Mouse (Mus musculus): ENCODE data around the gene Il18r1. TPM values are rescaled to one million over a fixed set of nuclear protein-coding genes. Genes with fewer than 3 reads are reported as not detected.

Gene Il18r1
- not detected for total RNA-seq (2021)

DNA sequence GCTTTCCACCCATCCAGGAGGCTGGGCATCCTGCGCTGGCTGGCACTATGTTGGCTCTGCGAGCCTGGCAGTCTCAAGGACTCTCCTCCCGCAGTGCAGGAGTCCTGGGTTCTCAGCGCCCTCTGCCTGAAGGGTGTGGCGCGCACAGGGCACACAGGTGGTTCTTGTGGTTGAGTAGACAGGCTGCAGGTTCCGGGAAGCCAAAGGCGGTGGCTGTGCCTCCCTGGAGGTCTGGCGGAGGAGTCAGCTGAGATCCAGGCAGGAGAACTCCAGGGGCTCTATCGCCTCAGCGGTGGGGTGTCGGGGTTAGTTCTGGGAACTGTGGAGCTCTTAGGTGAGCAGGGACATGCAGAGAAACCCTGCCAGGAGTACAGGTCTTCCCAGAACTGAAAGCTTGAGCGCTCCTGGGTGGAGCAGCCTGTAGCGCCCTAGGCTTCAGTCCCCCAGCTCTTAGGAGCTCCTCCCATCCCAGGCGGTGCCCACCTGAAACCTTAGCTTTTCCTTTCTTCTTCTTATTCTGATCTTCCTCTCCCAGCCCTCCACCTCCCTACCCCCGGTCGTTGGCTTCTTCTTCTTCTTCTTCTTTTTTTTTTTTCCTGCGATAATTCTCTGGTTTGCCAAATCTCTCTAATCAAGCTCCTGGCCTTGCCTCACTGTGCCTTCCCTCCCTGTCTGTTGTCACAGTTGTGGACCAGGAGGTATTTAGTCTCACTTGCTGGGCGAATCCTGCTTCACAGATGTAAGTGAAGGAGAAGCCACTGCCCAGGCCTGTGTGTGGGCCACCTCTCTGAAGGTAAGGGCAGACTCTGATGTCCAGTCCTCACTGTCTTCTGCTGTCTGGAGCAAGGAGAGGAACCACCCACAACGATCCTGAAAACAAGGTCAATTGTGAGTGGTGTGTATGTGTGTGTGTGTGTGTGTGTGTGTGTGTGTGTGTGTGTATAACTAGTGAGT, at the start of gene Il18r1:
TSS of gene Il18r1 (plus strand) at position 76 of the 954 bp plus-strand sequence.
- no peak for DNase-seq
- intact Hi-C loops (cut with DNase I) = no loop called here

- DNase-seq = no peak
- intact Hi-C loops (cut with DNase I) = no loop called here
Measured at GRCm38 (mm10) chr1:40417034-40417433, 48.3 kb upstream of the Il18r1 start.

GRCm38 (mm10) chr1:40418512-40418911, 46.8 kb upstream of the Il18r1 start:
- intact Hi-C loops (cut with DNase I) = no loop called here
- DNase-seq = no peak

- intact Hi-C loops (cut with DNase I) = no loop called here
Measured at GRCm38 (mm10) chr1:40423892-40424291, 41.5 kb upstream of the Il18r1 start.

DNA sequence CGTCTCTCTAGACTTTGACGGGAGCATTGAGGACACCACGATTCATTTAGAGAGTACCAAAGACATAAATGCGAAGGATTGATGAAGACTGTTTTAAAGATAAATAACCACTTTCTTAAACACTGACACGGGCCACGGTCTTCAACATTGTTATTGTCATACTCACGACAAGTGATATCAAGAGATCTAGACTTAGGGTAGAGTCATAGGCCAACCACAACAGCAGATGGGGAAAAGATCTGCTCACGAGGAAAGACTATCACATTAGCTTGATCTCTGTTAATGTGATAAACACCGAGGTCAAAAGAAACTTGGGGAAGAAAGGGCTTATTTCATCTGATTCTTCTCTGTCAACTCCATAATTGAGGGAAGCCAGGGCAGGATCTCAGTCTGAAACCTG, 38.1 kb upstream of the Il18r1 start:
- DNase-seq = no peak
- intact Hi-C loops (cut with DNase I) = no loop called here

More at GRCm38 (mm10) chr1:40423892-40424291, 41.5 kb upstream of the Il18r1 start:
- no peak for DNase-seq

DNA sequence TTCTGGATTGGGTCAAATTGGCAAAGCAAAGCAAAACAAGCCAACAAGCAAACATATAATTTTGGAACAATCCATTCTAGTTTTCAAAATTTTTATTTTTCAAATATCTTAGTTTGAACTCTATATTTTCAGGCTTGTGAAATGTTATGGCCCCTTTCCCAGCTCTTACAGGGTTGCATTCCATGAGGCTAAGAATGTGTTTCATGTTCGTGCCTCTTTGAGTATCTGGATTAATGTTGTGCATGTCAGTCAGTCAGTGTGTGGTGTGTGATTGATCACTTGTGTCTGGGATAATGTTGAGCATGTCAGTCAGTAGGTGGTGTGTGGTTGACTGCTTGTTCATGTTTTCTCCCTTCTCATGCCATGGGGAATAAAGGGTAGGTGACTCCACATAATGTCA, 37.5 kb upstream of the Il18r1 start:
- intact Hi-C loops (cut with DNase I) = no loop called here

GRCm38 (mm10) chr1:40428910-40429675, 36.3 kb upstream of the Il18r1 start, which contains the start of gene Il1rl1:
TSS of gene Il1rl1 (plus strand) at chr1:40429570.
- intact Hi-C loops (cut with DNase I) = no loop called here
- DNase-seq = no peak

More for the DNA sequence above, 37.5 kb upstream of the Il18r1 start:
- DNase-seq = no peak

GRCm38 (mm10) chr1:40430143-40430834, 35.1 kb upstream of the Il18r1 start:
- intact Hi-C loops (cut with DNase I) = no loop called here
- DNase-seq = no peak

GRCm38 (mm10) chr1:40432169-40432568, 33.2 kb upstream of the Il18r1 start:
- intact Hi-C loops (cut with DNase I) = no loop called here
- DNase-seq = no peak

- intact Hi-C loops (cut with DNase I) = no loop called here
- no peak for DNase-seq
Measured at GRCm38 (mm10) chr1:40435936-40436335, 29.4 kb upstream of the Il18r1 start.

- DNase-seq = no peak
- intact Hi-C loops (cut with DNase I) = no loop called here
Measured at GRCm38 (mm10) chr1:40437340-40437739, 28.0 kb upstream of the Il18r1 start.

DNA sequence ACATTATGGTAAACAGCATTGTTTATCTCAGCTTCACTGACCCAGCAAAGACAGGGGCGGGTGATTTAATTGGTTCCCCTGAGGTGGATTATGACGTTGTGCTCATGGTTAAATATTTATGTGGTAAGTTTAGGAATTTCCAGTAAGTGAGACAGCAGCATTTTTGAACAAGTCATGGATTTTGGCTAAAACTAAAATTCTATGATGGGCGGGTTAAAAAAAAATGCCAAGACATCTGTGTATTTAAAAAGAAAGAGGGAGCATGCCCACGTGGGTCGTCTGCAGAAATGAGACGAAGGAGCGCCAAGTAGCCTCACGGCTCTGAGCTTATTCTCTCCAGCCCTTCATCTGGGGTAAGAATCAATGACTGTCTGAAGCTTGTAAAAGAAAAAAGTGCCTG, 25.8 kb upstream of the Il18r1 start:
- DNase-seq = no peak
- intact Hi-C loops (cut with DNase I) = no loop called here

DNA sequence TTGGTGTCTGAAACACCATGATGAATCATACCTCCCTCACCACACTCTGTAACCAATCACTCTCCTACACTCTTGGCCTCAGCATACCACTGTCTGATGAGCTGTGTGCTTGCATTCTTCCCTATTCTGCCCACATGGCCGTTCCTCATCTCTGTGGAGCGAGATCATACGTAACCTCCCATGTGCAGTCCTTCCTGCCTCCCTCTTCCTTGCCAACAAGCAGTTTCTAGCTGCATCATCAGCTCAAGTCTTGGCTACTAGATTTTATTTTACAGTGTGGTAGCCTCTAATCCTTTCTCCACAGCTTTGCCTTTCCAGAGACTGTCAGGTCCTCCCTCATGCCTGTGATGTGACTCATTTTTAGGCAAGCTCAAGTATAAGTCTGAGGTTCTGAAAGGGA, 20.6 kb upstream of the Il18r1 start:
- DNase-seq = no peak
- intact Hi-C loops (cut with DNase I) = no loop called here

DNA sequence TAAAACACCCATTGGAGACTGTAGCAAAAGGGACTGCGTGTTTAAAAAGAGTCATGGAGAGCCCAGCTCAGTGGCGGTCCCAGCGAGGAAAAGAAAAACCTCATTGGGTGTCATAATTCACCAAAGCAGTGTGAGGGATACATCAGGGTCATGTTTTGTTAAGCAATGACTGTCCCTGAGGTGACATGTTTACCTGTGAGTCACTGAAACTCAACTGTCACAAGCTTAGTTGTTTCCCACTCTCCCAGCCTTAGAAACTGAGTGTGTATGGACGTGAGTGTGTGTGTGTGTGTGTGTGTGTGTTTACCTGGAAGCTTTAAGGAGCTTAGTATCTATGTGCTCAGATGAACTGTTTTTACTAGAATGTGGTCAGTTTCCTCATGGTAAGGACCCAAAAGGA, 2.0 kb downstream of the Il18r1 start:
- DNase-seq = no peak
- intact Hi-C loops (cut with DNase I) = no loop called here

GRCm38 (mm10) chr1:40468805-40469204, 3.5 kb downstream of the Il18r1 start:
- intact Hi-C loops (cut with DNase I) = no loop called here
- no peak for DNase-seq

- no peak for DNase-seq
- intact Hi-C loops (cut with DNase I) = no loop called here
Measured at GRCm38 (mm10) chr1:40469900-40470299, 4.5 kb downstream of the Il18r1 start.

- DNase-seq = no peak
- intact Hi-C loops (cut with DNase I) = no loop called here
Measured at GRCm38 (mm10) chr1:40472401-40472800, 7.0 kb downstream of the Il18r1 start.

GRCm38 (mm10) chr1:40473640-40474039, 8.3 kb downstream of the Il18r1 start:
- DNase-seq = no peak
- intact Hi-C loops (cut with DNase I) = no loop called here

DNA sequence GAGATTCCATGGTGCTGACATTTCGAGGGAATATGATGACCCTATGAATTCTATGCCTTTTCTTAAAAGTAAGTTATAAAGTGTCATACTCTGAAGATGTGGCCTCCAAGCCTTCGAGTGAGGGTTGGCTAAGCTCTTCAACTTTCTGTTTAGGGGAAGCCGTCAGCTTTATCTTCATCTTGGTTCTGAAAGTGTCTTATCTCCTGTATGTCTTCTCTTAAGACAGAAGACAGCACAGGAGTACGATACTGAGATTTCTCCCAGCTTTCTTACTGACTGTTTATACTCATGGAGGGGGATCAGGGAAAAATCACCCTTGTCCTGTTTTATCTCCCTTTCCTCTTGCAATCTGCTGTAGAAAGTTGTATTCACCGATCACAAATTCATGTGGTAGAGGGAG, 9.0 kb downstream of the Il18r1 start:
- intact Hi-C loops (cut with DNase I) = no loop called here
- DNase-seq = no peak

DNA sequence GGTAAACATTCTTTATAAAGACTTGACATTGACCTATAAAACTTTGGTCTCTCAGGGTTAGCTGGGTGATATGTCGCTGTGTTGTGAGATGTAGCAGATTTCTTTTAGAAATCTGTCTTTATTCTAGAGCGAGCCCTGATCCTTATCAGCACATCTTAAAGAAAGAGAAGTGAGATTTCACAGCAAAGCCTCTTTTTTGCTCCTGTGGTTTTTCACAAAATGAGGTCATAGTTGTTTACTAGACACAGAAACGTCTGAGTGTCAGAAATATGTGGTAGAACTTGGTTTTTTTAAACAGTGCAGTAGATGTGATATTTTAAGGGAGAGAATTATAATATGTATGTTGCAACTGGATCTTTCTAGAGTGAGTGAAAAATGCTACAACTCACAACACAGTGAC, 10.3 kb downstream of the Il18r1 start:
- intact Hi-C loops (cut with DNase I) = no loop called here
- DNase-seq = no peak

DNA sequence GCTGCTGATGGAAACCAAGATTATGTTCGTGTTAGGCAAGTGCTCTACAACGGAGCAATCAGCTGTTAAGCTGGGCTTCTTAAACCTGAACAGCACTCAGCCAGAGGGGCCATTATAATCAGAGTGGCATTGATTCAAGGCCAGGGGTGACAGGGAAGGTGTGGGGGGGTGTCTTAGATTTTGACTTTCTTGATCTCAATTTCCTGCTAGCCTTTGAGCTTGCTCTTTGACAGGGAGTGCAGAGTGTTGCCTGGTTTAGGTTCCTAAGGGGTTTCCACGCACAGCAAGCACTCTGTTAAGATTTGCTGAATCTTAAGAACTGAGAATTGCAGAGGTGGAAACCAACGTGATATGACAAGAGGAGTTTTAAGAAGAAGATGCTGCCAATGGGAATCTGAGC, 11.4 kb downstream of the Il18r1 start:
- DNase-seq = no peak
- intact Hi-C loops (cut with DNase I) = no loop called here
